Mouse (Mus musculus): ENCODE data around the gene Cntn5. TPM values are rescaled to one million over a fixed set of nuclear protein-coding genes. Genes with fewer than 3 reads are reported as not detected.
A peak's percentile ranks its signal among the peaks of the same experiment; 100 is the strongest.

Cntn5 gene
- polyA plus RNA-seq, 1 experiment: 5.7 TPM

DNA sequence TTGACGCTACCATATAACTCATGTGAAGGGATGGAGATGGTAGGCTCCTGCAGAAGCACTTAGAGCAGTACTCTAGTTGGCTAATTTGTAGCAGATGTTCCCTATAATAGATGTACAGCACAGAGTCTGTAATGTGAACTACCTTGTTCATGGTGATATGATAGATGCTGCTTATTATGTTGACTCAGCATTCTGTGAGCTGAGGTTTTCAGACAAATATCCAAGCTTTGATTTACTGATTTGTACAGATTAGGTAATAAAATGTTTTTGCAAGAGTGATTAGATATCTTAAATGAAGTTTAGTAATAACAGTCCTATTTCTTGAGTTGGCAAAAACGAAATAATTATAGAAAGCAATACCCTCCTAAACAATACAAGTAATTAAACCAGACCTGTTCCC, 1133.8 kb downstream of the Cntn5 start:
- DNase-seq (ENCODE audit: extremely low spot score in 1 of 2, low spot score in 1 of 2): no peak

DNA sequence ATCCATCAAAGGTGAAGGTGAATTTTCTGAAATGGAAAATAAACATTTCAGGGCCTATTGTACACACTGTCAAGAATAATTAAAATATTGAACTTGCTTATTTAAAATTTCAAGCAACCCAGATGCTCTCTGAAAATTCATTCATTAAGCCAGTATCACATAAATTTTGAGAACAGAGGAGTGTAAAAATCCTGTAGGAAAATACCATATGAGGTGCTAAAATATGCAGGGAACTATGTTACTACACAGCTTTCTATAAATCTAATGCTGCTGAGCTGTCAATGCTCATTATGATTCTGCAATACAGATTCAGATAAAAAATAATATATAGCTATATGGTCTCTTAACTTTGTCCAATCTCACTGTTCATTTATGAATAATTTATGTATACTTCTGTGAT, 1134.9 kb downstream of the Cntn5 start:
- DNase-seq (ENCODE audit: extremely low spot score in 1 of 2, low spot score in 1 of 2): peak in 1 of 2 experiments; percentile 13

DNA sequence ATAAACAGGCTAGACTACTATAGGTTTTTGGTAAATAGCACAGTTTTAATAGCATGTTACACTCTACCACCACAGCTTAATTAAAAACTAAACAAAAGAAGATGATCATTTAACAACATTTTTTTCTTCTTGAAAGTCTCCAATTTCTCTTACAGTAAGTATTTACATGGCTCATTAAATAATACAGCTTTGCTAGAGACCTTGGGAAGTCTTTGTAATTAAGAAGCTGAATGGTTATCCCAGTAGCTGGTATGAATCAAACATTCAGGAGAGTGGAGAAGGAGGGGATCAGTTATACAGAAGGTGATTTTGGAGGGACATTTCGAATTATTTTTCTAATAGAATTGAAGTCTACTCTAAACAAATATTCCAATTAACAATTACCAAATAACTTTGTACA, 1186.4 kb downstream of the Cntn5 start:
- DNase-seq (ENCODE audit: extremely low spot score in 1 of 2, low spot score in 1 of 2): no peak

- no peak for DNase-seq (ENCODE audit: extremely low spot score in 1 of 2, low spot score in 1 of 2)
These were observed 1195.9 kb downstream of the Cntn5 start for GRCm38 (mm10) chr9:9708671-9709070.

DNA sequence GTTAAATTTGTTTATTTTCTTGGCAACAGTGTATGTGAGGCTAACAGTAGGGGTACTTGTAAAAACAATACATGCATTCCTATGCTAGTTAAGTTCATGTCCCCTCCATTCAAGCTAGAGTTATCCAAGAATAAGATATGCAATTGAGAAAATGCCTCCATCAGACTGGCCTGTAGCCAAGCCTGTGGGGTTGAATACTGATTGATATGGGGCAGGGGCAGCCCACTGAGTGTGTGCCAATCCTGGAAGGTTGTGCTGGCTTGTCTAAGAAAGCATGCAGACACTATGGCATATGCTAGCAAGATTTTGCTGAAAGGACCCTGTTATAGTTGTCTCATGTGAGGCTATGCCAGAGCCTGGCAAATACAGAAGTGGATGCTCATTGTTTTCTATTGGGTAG, 1196.8 kb downstream of the Cntn5 start:
- no peak for DNase-seq (ENCODE audit: extremely low spot score in 1 of 2, low spot score in 1 of 2)

DNA sequence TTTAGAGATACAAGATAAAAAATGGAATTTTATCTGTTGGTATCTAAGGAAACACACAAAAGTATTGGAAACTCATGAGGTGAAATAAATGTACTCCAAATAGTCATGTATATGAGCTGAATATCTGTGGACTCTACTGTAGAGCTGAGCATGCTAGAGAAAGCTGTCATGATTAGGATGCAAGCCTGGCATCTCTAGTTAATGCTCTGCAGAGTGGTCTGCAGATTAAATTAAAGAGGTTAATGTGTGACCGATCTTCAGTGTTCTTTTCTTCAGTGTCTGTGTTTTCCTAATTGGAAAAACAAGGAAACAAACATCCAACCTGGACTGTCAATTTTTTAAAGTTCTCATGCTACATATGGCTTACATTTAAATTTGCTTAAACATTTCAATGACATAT, 1199.4 kb downstream of the Cntn5 start:
- no peak for DNase-seq (ENCODE audit: extremely low spot score in 1 of 2, low spot score in 1 of 2)

DNA sequence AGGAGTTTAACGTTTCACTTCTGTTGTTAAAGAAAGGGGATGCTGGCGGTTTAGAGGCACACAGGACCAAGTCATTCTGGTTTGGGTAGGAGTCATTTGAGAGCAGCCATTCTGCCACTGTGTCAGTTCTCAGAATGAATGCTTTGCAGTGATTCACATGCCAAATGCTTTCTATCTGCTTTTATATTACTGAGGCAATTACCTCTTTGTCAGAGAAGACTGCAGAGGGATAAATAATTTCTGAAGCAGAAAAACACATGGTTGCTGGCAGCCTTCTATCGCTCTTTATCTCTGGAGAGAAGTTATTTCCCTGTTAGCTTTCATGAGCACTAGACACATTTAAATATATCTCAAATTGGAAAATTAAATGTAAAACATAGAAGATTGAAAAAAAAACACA, 1207.9 kb downstream of the Cntn5 start:
- no peak for DNase-seq (ENCODE audit: extremely low spot score in 1 of 2, low spot score in 1 of 2)

GRCm38 (mm10) chr9:9682348-9682884, 1222.2 kb downstream of the Cntn5 start:
- DNase-seq (ENCODE audit: extremely low spot score in 1 of 2, low spot score in 1 of 2): no peak

DNA sequence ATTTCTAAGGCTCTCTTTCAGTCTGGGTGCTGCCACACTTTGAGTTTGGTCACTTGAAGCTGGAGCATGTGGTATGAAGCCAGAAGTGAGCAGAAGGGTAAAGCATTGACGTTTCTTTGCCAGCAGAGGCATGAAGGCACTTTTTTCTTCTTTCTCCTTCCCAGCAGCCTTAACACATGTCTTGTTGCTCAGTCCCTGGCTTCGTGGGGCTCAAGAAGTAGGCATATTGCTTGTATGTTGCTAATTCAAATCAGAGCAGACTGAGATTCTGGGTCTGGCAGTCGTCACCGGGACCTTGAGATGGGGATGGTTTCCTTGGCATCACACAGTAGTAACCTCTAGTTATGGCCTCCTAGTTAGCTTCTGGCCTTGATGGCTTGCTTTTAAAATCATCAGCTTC, 1228.5 kb downstream of the Cntn5 start:
- DNase-seq (ENCODE audit: extremely low spot score in 1 of 2, low spot score in 1 of 2): no peak

DNA sequence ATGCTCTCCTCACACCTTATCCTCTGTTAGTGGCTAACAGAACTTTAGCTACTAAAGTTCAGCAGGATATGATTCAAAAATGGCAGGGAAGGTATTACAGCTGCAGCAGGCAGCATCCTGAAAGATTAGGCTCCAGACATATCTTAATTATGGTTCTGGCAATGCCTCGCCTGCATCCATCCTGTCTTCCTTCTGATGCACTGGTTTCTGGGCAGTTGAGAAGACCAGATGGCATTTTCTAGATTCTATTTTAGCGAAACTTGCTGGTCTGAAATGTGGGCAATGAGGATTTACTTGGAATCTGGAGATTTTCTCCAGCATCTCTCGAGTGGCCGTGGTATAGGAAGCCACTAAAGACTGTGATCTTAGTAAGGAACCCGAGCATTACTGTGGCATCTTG, 1230.0 kb downstream of the Cntn5 start:
- peak in 1 of 2 experiments; percentile 36 for DNase-seq (ENCODE audit: extremely low spot score in 1 of 2, low spot score in 1 of 2)

DNA sequence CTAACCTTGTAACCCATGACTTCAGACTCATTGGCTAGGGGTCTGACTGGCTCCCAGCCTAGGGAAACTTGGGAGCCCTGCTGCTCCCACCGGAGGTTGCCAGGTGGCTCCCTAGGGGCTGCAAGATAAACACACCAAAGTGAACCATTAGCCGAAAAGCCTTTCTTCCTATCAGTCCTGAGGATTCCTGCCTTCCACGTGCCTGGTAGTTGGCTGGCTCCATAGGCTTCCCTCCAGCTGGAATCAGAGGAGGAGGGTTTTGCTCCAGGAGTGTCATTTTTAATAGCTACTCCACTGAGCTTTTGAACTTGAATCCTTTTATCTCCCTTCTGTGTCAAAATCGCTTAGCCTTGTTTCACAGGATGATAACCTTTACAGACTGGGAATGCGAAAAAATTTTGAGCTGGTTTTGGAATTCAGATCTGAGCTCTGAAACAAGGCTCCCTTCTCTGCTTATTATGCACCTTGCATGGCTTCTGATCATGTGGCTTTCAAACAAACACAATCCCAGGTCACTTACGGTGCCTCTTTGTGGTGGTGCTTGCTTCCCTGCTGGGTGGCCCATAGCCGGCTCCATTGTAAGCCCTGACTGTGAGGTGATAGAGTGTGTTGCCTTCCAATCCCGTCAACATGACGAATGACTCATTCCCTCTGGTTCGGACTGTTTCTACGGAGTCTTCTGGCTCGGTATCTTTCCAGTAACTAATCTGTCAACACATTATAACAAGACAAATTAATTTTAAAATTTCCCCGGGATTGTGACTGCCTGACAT, 1231.1 kb downstream of the Cntn5 start:
- DNase-seq (ENCODE audit: extremely low spot score in 1 of 2, low spot score in 1 of 2): peak in 1 of 2 experiments; percentile 13

DNA sequence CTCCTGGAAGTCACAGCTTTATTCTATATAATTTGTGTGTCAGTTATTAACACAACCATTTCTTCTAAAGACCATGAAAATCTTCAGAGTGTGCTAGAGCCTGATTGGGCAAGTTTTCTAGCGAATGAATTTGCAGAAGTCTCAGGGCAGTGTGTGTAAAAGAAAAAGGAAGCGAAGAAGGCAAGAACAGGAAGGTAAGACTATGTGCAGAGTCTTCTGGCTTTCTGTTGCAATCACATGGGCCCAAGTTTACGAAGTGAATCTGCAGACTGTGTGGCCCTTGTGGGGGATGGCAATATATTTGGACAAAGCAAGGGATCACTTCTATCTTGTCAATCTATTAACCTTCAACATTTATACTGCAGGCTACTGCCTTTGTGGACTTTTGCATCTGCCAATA, 1251.1 kb downstream of the Cntn5 start:
- DNase-seq (ENCODE audit: extremely low spot score in 1 of 2, low spot score in 1 of 2): no peak

DNA sequence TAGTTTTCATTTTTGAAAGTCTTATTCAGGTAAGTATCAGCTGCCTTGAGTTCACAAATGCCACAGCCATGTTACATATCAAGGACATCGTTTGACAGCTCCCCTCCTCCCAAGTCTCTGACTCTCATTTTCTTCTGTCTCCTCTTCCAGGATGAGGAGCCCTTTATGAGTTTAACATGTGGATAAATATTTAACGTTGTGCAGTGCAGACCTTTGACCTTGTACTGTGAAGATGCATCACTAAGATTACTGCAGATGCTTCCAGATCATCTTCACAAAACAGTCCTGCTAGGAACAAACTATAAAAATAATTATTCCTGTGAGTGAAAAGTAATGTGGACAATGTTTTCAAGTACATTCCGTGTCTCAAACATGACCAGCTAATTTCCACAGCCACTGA, 1257.2 kb downstream of the Cntn5 start:
- DNase-seq (ENCODE audit: extremely low spot score in 1 of 2, low spot score in 1 of 2): no peak

- no peak for DNase-seq (ENCODE audit: extremely low spot score in 1 of 2, low spot score in 1 of 2)
These were observed 1258.3 kb downstream of the Cntn5 start for GRCm38 (mm10) chr9:9646276-9646675.

Measured in frontal cortex, adult 2 months (tissue).